Mouse (Mus musculus): ENCODE measurements at regions not wholly inside any gene's neighbourhood (a gene's known extent, or its start where the extent isn't known, plus 50 kb on each side); places are given as distances from the start of the nearest gene placed in this dataset.

GRCm38 (mm10) chr11:26773122-26773796 lies 179.5 kb upstream of the Vrk2 start:
- DNase-seq (ENCODE audit: low spot score) (no peak), ATAC-seq (replicated peaks; ENCODE audit: low FRiP score, low read depth) (no peak)
- Histone ChIP-seq H3K36me3 (ENCODE audit: insufficient read depth, low read length) (no peaks in the 10 kb centered on the region), H3K4me3 (replicated peaks; ENCODE audit: low read depth, low read length) (no peak overlapping the region), H3K9me3 (replicated peaks; ENCODE audit: low read length) (no peaks in the 10 kb centered on the region), H3K27ac (no peak overlapping the region), H3K9ac (ENCODE audit: low read depth, low read length) (no peak overlapping the region), H3K4me1 (replicated peaks; ENCODE audit: insufficient read depth, low read length) (no peaks in the 10 kb centered on the region), H3K27me3 (ENCODE audit: insufficient read depth, low read length) (no peaks in the 10 kb centered on the region), H3K4me2 (ENCODE audit: low read length) (no peak overlapping the region)
- WGBS, result 60% methylated on average over 3 of the region's 3 CpGs
- TF ChIP-seq CTCF (IDR thresholded peaks at IDR 0.05; ENCODE audit: low read depth), result no peak

DNA sequence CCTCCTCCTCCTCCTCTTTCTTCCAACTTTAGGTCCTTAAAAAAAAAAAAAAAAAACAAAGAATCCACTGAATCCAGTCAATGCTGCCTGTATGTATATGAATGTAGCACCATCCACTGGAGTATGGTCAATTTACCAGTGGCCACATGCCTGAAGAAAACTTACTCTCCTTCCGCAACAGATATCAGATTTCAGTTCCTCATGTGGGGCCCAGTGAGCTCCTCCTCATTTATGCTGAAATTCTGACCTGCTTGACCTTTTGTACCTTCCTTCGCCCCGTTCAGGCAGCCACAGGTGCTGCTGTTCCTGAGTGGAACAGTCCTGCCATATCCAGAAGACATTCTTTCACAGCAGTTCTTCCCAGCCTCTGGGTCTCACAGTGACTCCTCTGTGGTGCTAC lies 161.8 kb upstream of the Vrk2 start:
- H3K4me3 ChIP-seq (replicated peaks; ENCODE audit: low read depth, low read length), result no peak overlapping the region
- H3K36me3 ChIP-seq (ENCODE audit: insufficient read depth, low read length), result no peaks in the 10 kb centered on the region
- no peak for TF ChIP-seq CTCF (IDR thresholded peaks at IDR 0.05; ENCODE audit: low read depth)
- WGBS, result 55% methylated on average over 3 of the region's 3 CpGs
- no peaks in the 10 kb centered on the region for H3K27me3 ChIP-seq (ENCODE audit: insufficient read depth, low read length)
- no peak overlapping the region for H3K9ac ChIP-seq (ENCODE audit: low read depth, low read length)
- H3K9me3 ChIP-seq (replicated peaks; ENCODE audit: low read length), result no peaks in the 10 kb centered on the region
- DNase-seq (ENCODE audit: low spot score) (no peak), ATAC-seq (replicated peaks; ENCODE audit: low FRiP score, low read depth) (no peak)
- no peaks in the 10 kb centered on the region for H3K4me1 ChIP-seq (replicated peaks; ENCODE audit: insufficient read depth, low read length)
- no peak overlapping the region for H3K4me2 ChIP-seq (ENCODE audit: low read length)
- no peak overlapping the region for H3K27ac ChIP-seq

- no peak overlapping the region for H3K27ac ChIP-seq
- no peak for TF ChIP-seq CTCF (IDR thresholded peaks at IDR 0.05; ENCODE audit: low read depth)
- H3K36me3 ChIP-seq (ENCODE audit: insufficient read depth, low read length), result no peaks in the 10 kb centered on the region
- WGBS, result 88% methylated on average over 1 of the region's 1 CpGs
- DNase-seq (ENCODE audit: low spot score) (no peak), ATAC-seq (replicated peaks; ENCODE audit: low FRiP score, low read depth) (no peak)
- H3K4me2 ChIP-seq (ENCODE audit: low read length), result no peak overlapping the region
- no peaks in the 10 kb centered on the region for H3K9me3 ChIP-seq (replicated peaks; ENCODE audit: low read length)
- no peak overlapping the region for H3K9ac ChIP-seq (ENCODE audit: low read depth, low read length)
- H3K27me3 ChIP-seq (ENCODE audit: insufficient read depth, low read length), result no peaks in the 10 kb centered on the region
- no peak overlapping the region for H3K4me3 ChIP-seq (replicated peaks; ENCODE audit: low read depth, low read length)
- H3K4me1 ChIP-seq (replicated peaks; ENCODE audit: insufficient read depth, low read length), result no peaks in the 10 kb centered on the region
These were observed 159.8 kb upstream of the Vrk2 start for GRCm38 (mm10) chr11:26753616-26754015.

- WGBS, result 79% methylated on average over 1 of the region's 1 CpGs
- TF ChIP-seq CTCF (IDR thresholded peaks at IDR 0.05; ENCODE audit: low read depth), result no peak
- no peak for DNase-seq (ENCODE audit: low spot score)
These were observed 148.4 kb upstream of the Vrk2 start for GRCm38 (mm10) chr11:26742235-26742634.

DNA sequence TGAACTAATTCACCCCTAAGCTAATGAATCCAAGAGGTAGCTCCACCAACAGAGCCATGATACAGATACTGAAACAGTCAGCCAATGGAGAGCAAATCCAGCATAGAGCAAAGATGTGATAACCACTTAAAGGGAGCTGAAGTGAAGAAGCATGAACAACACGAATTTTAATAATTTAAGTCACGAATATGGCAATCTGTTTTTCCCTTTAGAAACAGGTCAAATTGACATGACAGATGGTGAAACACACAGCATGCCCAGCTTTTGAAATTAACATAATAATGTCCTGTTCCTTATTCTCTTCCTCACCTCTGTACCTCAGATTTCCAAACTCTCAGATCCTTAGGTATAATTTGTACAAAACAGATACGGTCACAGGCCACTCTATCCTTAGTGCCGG lies 145.9 kb upstream of the Vrk2 start:
- no peak for DNase-seq (ENCODE audit: low spot score)
- H3K27me3 ChIP-seq (ENCODE audit: insufficient read depth, low read length), result no peaks in the 10 kb centered on the region
- no peak for ATAC-seq (replicated peaks; ENCODE audit: low FRiP score, low read depth)
- WGBS, result 88% methylated on average over 4 of the region's 4 CpGs
- no peak for TF ChIP-seq CTCF (IDR thresholded peaks at IDR 0.05; ENCODE audit: low read depth)
- H3K36me3 ChIP-seq (ENCODE audit: insufficient read depth, low read length), result no peaks in the 10 kb centered on the region
- no peak overlapping the region for H3K9ac ChIP-seq (ENCODE audit: low read depth, low read length)
- H3K27ac ChIP-seq, result no peak overlapping the region
- no peak overlapping the region for H3K4me2 ChIP-seq (ENCODE audit: low read length)
- no peaks in the 10 kb centered on the region for H3K4me1 ChIP-seq (replicated peaks; ENCODE audit: insufficient read depth, low read length)
- H3K4me3 ChIP-seq (replicated peaks; ENCODE audit: low read depth, low read length), result no peak overlapping the region
- no peaks in the 10 kb centered on the region for H3K9me3 ChIP-seq (replicated peaks; ENCODE audit: low read length)

More at GRCm38 (mm10) chr11:26742235-26742634, 148.4 kb upstream of the Vrk2 start:
- Histone ChIP-seq H3K9me3 (replicated peaks; ENCODE audit: low read length) (no peaks in the 10 kb centered on the region), H3K9ac (ENCODE audit: low read depth, low read length) (no peak overlapping the region), H3K4me3 (replicated peaks; ENCODE audit: low read depth, low read length) (no peak overlapping the region), H3K4me1 (replicated peaks; ENCODE audit: insufficient read depth, low read length) (no peaks in the 10 kb centered on the region), H3K4me2 (ENCODE audit: low read length) (no peak overlapping the region), H3K27me3 (ENCODE audit: insufficient read depth, low read length) (no peaks in the 10 kb centered on the region), H3K27ac (no peak overlapping the region), H3K36me3 (ENCODE audit: insufficient read depth, low read length) (no peaks in the 10 kb centered on the region)
- ATAC-seq (replicated peaks; ENCODE audit: low FRiP score, low read depth), result no peak

DNA sequence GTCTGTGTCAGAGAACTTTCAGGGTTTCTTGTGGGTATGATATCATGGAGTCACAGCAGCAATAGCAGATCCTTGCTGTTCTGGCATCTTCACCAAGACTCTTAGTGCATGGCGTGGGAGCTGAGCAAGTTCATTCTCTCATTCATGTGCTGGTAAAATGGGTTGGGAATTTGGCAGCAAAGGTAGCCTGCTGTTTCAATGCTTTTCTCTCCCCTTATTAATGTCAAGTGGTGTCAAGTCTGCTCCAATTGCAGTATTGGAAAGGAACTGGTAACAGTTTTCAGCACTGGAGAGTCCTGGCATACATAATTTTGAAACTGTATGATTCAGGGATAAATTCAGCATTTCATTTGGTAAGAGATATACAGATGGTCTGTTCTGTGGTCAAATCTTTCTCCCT lies 133.2 kb upstream of the Vrk2 start:
- Histone ChIP-seq H3K9me3 (replicated peaks; ENCODE audit: low read length) (no peaks in the 10 kb centered on the region), H3K27me3 (ENCODE audit: insufficient read depth, low read length) (no peaks in the 10 kb centered on the region), H3K27ac (no peak overlapping the region), H3K4me1 (replicated peaks; ENCODE audit: insufficient read depth, low read length) (no peaks in the 10 kb centered on the region), H3K36me3 (ENCODE audit: insufficient read depth, low read length) (no peaks in the 10 kb centered on the region), H3K9ac (ENCODE audit: low read depth, low read length) (no peak overlapping the region), H3K4me2 (ENCODE audit: low read length) (no peak overlapping the region), H3K4me3 (replicated peaks; ENCODE audit: low read depth, low read length) (no peak overlapping the region)
- TF ChIP-seq CTCF (IDR thresholded peaks at IDR 0.05; ENCODE audit: low read depth), result no peak
- DNase-seq (ENCODE audit: low spot score), result no peak
- WGBS, result 90% methylated on average over 1 of the region's 1 CpGs
- ATAC-seq (replicated peaks; ENCODE audit: low FRiP score, low read depth), result no peak

Data from kidney, postnatal 0 days (tissue).